Mouse (Mus musculus) lung, adult 2 months (tissue): ENCODE data around the gene Mcee.

Source experiments
- CTCF ChIP-seq: fragments of 200-500 bp; IDR thresholded peaks from 2 replicates; pipeline ENCODE4 v1.5.1; 2011; ENCODE audit warnings: mild to moderate bottlenecking, low read length, control low read depth; ENCODE audit not compliant: insufficient read depth
- POLR2A ChIP-seq: fragments of 200-500 bp; IDR thresholded peaks from 2 replicates; pipeline ENCODE4 v1.6.1; 2011; ENCODE audit warnings: low read depth, mild to moderate bottlenecking, control low read depth, low read length, borderline replicate concordance; ENCODE audit errors: extremely low read depth

DNA sequence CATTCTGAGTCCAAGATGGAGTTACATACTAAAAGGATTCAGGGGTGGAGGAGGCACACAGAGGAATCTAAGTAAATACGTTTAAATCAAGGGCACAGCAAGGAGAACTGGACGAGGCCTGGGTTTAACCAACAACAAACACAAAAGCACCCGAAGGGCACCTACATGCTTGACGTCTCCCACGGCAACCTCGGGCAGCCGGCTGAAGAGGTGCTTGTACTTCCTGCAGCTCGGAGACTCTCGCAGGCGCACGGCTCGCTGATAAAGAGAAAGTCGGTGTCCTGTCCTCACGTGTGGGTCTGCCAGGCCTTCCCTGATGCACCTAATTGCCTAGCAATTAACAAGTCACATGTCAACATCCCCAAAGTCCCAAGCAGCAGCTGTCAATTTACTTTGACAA, 38.2 kb upstream of the Mcee start:
- TF ChIP-seq CTCF (no peak), POLR2A (no peak)
